Mouse (Mus musculus): Measurements from ENCODE around the gene Eed. TPM values are rescaled to one million over a fixed set of nuclear protein-coding genes. Genes with fewer than 3 reads are reported as not detected.
"Not testable (repeated sequence)": the region's sequence is repeated elsewhere in the genome, so short reads cannot be mapped to it uniquely, and the experiment has no call there.

Eed gene
- 10 to 100 TPM; 50.8 to 54.5 TPM for total RNA-seq (2021)
- long read RNA-seq, experiment 1, transcript Eed-201 (12 exons, 2,067 nt): major isoform, 16 of 25 reads
- long read RNA-seq, experiment 1, partial matches to known transcripts: 1 of 25 reads
- long read RNA-seq, experiment 1, other reads (novel, unspliced or antisense): 8 of 25 reads
- long read RNA-seq, experiment 2, transcript Eed-201 (12 exons, 2,067 nt): major isoform, 40 of 54 reads
- long read RNA-seq, experiment 2, partial matches to known transcripts: 0 of 54 reads
- long read RNA-seq, experiment 2, other reads (novel, unspliced or antisense): 13 of 54 reads

DNA sequence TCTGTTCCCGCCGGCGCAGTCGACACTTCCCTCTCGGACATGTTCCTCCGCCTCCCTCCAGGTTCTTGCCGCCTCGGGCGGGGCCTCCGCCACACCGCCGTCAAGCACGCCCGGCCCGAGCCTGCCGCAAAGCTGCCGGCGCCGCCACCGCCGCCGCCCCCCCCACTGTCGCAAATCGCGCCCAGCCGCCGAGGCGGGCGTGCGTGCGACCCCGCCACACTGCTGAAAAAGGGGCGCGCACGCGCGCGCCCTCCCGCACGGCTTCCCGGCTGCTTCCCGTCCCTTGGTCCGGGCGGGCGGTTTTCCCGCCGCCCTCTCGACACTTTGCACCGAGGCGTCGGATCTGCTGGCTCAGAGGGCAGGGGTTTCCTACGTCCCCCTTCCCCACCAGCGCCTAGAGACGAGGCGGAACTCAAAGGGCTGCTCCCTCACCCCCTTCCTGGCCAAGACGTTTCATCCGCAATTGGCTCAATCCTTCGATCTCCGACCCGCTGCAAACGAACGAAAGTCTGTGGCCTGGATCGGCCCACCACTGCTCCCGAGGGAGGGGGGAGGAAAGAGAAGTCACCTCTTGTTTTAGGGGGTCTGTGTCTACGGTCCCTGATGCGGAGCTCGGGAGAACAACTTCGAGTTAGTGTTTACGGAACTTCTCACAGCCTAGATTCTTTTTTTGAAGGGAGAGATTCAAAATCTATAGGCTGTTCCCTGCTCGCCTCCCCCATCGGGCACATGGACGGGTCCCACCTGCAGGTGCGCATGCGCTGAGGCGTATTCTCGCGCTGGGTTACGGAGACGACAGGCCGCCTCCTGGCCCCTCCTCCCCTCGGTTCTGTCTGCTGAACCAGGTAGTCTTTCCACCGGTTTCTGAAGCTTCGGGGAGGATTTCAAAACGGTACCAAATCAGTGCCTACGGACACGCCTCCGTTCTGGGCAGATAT, at the start of gene Eed:
Gene Eed (minus strand): TSS at position 499 of the 938 bp plus-strand sequence.
- peak; percentile 92 for DNase-seq (ENCODE audit: low spot score in 2 of 2)

DNA sequence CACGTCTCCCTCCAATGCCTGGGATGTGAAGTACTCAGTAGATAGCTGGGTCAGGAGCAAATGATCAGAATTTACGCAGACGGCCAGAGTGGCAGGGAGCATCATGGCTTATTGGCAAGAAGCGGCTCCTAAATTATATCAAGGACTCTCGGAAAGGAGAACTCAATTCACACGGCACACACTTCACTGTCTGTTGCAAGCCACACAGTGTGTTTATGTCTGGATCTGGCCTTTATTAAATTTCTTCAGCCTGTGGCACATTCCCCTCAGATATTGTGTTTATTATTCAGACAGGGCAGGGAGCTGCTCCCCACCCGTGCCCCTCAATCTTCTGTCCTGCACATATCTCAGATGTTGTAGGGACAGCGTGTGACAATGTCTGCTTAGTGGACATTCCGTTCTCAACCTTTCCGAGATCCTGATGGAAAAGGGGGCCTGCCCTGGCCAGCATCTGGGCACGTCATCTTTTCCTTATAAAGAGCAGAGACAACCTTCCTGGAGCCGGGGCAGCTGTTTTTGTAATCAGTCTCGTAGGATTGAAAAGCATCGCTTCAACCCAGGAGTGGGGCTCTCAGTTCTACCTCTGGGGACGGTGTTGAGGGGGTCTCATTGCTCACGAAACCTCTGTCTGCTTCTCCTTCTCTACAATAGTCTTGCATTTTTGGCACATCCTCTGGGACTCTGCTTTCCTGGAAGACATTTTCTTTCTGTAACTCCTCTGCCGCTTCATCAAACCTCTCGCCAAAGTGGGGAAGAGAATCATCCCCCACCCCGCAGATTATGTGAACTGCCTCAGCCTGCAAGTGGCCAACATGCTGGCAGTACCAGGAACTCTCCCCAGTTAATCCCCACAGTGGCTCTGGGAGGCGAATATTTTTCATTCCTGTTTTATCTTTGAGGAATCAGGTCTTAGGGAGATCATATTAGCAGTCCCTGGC, 49.0 kb upstream of the Eed start:
- no peak for DNase-seq (ENCODE audit: low spot score in 2 of 2)

GRCm38 (mm10) chr7:90028888-90029547, 48.2 kb upstream of the Eed start:
- DNase-seq (ENCODE audit: low spot score in 2 of 2): no peak

GRCm38 (mm10) chr7:90024975-90025374, 44.2 kb upstream of the Eed start:
- DNase-seq (ENCODE audit: low spot score in 2 of 2): no peak

DNA sequence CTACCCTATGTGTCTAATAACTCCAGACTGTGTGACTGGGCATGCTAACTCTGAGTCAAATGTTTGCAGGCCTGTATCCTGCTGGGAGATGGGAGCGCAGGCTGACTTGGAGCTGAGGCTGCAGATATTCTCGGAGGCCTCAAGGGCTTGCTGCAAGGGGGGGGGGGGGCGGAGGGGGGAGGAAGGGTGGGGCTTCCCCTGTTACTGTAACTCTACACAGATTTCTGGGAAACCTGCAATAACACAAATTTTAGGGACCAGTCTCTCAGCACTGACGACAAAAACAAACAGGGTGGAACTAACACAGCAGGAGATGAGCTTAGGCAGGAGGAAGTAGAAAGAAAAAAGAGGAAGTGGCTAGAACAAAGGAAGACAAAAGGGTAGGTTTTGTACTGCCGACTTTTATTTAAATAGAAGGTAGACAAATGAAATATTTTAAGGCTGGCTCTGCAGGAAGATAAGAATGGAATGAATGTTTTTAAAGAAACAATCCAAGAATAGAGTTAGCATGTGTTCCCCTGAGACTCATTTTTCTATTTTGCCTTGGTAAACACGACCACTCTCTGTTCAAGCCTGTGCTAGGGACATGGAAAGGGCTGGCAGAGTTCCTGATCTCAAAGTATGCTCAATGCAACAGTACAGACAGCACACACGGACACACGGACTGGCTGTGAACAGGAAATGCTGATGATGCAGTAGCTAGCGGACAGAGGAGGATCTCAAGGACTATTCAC, 42.4 kb upstream of the Eed start:
- no peak for DNase-seq (ENCODE audit: low spot score in 2 of 2)

DNA sequence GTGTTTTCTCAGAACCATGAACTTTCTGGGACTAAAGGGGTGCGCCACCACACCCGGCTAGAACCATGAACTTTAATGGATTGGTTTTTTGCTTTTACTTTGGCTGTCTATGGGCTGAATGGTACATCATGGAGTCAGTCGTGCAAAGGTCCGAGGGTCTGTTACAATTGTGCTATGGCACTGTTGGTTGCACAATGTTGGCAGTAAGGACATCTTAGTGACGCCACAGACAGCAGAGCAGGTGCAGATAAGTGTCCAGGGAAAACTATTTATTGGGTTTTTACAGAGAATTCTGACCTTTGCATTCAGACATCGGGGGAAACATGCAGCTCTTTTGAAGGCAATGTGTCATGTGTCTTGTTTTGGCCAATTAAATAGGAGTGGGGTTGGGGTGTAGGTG, 39.5 kb upstream of the Eed start:
- no peak for DNase-seq (ENCODE audit: low spot score in 2 of 2)

DNA sequence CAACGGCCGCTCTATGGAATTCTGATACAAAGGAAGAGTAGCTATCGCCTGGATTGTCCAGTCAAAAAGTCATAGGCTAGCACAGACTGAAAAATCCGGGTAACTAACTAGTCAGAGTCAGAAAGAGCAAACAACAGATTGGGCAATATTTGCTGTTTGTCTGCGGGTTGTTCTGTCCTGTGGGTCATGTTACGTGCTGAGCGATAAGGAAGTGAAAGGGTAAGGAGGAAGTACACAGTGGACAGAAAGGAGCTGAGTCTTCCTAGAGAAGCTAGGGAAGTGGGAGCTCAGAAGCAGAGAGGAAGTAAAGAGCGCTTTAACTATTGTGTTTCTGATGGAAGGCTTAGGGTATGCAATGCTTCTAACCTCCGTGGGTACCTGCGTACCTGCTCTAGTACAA, 38.8 kb upstream of the Eed start:
- no peak for DNase-seq (ENCODE audit: low spot score in 2 of 2)

DNA sequence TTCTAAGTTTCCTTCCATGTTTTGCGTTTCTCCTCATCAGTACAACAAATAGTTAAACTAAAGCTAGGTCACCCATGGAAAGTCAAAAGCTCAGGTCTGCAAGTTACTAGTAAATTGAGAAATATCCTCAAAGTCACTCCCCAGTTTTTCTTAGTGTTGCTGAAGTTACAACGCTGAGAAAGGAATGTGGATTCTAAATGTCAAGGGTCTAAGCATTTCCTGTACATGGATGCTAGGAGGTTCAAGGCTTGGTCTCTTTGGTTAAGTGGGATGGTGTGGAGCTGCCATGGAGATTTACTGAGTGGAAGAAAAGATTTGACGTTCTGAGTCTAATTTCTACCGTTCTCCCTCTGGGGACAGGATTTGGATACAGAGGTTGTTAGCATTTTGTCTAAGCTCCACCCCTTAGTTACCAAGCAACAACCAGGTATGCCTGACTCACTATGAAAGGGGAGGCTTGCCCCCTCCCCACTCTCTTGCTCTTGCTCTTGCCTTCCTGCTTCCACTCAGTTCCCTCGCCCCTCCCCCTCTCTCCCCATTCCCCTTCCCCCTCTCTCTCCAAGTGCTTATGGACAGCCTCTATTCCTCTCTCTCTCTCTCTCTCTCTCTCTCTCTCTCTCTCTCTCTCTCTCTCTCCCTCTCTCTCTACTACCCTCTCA, 36.3 kb upstream of the Eed start:
- DNase-seq (ENCODE audit: low spot score in 2 of 2): no peak

DNA sequence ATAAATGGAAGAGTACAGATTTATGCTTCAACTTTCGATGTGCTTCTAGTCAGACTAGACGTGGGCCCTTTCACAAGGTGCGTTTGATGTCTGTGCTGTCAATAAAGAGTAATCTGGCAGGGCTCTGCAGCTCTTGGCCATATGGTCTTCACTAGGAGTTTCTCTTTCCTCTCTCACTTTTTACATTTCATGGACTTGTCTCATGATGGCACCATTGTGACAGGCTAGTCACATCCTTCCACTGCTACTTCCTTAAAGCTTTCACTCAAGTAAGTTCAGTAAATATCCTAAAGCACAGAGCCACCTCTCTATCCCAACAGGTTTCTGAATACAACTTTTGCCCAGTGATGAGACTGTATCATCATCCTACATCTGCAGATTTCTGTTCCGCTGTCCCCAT, 35.7 kb upstream of the Eed start:
- no peak for DNase-seq (ENCODE audit: low spot score in 2 of 2)

GRCm38 (mm10) chr7:90006667-90007653, 26.2 kb upstream of the Eed start:
- DNase-seq (ENCODE audit: low spot score in 2 of 2): no peak

DNA sequence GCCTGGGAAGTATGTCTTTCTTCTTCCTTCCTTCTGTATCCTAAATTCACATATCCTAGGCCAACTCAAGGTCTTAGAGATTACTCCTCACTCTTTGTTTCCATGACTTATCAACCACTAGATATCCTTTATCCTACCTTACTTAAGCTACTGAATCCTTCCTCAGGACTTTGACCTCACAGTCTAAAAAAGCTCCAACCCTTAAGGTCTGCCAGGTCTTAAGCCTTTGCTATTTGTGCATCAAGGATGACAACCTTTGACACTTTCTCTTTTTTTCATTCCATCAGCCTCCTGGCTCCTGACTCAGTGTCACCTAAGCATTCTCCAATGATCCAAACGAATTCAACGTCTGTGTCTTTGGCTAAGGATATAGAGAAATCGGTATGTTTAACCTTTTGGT, 24.0 kb upstream of the Eed start:
- no peak for DNase-seq (ENCODE audit: low spot score in 2 of 2)

- no peak for DNase-seq (ENCODE audit: low spot score in 2 of 2)
Observed at GRCm38 (mm10) chr7:90002375-90002774, 21.6 kb upstream of the Eed start.

- DNase-seq (ENCODE audit: low spot score in 2 of 2): no peak
Observed at GRCm38 (mm10) chr7:89999491-89999890, 18.7 kb upstream of the Eed start.

- no peak for DNase-seq (ENCODE audit: low spot score in 2 of 2)
Observed at GRCm38 (mm10) chr7:89998624-89999006, 17.8 kb upstream of the Eed start.

- DNase-seq (ENCODE audit: low spot score in 2 of 2): peak; percentile 33 to 40
Observed at GRCm38 (mm10) chr7:89998006-89998623, 17.3 kb upstream of the Eed start.

GRCm38 (mm10) chr7:89997526-89997925, 16.7 kb upstream of the Eed start:
- DNase-seq (ENCODE audit: low spot score in 2 of 2): not testable (repeated sequence)

- DNase-seq (ENCODE audit: low spot score in 2 of 2): no peak
Observed at GRCm38 (mm10) chr7:89993091-89993490, 12.3 kb upstream of the Eed start.

GRCm38 (mm10) chr7:89984421-89984820, 3.6 kb upstream of the Eed start:
- DNase-seq (ENCODE audit: low spot score in 2 of 2): no peak

Measured in adrenal gland, adult 18-20 months (tissue).